Mouse (Mus musculus): Measurements from ENCODE around the gene Ces2c.
"Not testable (repeated sequence)": the region's sequence is repeated elsewhere in the genome, so short reads cannot be mapped to it uniquely, and the experiment has no call there.

The Ces2c gene

DNA sequence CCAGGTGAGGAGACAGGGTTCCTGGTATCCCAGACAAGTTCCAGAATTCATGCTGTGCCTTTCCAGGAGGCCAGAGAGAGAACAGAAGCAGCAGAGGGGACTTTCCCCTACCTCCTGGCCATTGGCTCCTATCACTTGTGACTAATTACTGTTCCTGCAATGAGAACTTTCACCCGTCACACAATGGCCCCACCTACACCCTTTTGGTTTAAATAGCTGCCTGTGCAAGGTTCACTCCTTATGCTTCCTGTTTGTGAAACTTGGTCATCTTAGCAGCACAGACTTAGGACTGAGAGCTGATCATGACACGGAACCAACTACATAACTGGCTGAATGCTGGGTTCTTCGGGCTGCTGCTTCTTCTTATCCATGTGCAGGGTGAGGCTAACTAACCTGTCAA is at the start of gene Ces2c:
Gene Ces2c (plus strand): TSS at position 238 of the 400 bp plus-strand sequence.
- no peak for DNase-seq (ENCODE audit: extremely low read depth, low read depth, low spot score)

DNA sequence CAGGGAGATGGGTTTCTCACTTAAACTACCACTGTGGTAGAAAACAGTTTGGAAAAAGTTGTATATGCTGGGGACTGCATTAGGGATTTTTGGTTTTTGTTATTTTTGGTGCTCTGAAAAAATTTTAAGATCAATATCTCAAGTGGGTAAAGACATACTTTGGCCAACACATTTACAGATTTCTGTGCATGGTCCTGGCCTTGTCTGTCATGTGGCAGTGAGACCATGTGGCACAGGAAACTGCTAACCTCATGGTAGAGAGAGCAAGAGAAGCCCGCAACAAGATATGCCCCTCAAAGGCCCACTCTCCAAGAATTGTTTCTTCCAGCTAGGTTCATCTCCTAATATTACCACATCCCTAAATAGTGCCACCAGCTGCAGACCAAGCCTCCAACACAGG is 47.5 kb upstream of the Ces2c start:
- no peak for DNase-seq (ENCODE audit: extremely low read depth, low read depth, low spot score)

DNA sequence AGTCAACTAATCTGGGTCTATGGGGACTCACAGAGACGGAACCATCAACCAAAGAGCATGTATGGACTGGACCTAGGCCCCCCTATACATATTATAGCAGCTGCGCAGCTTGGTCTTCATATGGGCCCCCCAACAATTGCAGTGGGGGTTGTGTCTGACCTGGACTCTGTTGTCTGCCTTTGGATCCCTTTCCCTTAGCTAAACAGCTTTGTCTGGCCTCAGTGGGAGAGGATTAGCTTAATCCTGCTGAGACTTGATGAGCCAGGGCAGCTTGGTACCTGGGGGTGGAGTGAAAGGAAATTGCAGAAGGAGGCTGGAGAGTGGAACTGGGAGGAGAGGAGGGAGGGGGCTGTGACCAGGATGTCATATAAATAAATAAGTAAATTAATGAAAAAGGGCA is 40.7 kb upstream of the Ces2c start:
- DNase-seq (ENCODE audit: extremely low read depth, low read depth, low spot score): no peak

DNA sequence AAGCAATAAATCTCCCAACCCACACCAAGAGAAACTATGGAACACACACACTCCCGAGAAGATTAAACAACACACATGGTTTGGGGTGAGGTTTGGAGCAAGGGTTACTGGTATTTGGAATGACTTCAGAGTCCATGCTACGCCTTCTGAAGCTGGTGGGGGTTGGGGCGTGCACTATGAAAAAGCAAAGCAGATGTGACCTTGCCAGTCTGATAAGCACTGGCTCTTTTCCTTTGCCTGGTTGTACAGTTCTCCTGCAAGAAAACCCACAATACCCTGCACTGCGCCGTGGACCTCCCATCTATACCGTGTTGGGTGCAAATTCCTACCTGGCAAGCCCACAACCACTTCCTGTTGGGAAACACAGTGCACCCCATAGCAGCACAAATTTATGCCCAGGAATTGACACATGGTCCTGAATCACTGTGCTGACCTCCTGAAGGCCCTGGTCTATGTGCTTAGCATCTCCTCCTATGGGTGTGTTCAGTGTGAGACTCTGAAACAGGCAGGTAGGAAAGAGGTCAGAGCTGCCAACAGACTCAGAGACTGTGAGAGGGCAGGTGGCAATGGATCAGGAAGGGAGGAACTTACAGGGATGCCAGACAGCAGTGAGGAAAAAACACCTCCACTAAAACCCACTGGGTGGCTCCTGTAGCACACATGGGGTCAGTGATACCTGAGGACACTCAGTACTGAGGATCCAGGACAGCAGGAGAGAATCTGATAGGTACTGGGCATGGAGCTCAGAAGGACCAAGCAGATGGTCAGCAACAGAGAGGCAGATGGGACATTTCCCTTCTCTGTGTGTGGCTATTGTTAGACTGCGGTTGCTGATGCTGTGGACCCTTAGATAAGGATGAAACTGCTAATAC is 38.1 kb upstream of the Ces2c start:
- DNase-seq (ENCODE audit: extremely low read depth, low read depth, low spot score): no peak

DNA sequence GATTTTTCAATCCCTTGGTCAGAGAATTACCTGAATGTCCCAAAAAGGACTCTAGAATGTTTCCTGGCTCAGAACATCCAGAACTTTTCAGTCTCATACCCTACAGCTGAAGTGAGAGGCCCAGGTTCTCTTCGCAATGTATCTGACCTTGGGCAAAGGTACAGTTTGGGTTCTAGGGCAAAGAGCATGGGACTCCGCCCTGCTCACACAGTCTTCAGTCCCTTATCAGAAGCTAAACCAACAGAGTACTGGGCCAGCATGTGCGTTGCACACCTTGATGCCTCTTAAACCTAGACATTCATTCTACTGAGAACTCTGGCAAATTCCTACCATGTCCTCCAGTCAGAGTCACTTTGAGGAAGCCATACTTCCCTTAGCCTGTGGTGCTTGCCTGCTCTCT is 37.4 kb upstream of the Ces2c start:
- no peak for DNase-seq (ENCODE audit: extremely low read depth, low read depth, low spot score)

DNA sequence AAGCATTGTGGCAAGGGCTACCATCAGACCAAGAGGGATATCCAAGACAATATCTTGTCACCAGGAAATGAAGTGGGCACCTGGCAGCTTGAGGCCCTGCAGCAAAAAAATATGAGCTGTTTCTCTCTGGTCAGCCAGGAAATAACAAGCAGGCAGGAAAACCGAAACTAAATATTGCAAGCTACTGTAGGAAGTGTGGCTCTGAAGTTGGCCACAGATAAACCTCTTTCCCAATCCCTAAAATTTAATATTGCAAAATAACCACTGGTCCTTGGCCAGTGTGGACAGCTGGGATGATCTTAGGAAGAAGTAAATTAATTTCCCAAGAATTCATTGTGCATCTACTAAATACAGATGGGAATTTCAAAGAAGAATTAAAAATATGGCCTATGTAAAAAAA is 20.0 kb upstream of the Ces2c start:
- DNase-seq (ENCODE audit: extremely low read depth, low read depth, low spot score): no peak

DNA sequence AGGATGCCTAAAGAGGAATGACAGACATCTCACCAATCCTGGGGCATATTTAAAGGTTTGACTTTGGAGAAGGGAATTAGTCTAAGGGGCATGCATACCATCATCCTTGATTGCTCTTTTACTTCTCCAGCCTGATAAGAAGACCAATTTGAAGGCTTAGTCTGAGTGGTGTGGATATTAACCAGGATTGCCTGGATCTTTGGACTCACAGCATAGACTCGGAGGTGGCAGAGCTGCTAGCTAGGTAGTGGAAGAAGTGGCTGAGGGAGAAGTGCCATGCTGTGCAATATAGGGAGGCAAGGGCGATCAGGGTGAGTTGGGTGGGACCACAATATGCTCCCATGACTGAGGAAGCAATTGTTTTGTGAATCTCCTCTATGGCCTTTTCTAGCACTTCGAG is 18.6 kb upstream of the Ces2c start:
- no peak for DNase-seq (ENCODE audit: extremely low read depth, low read depth, low spot score)

DNA sequence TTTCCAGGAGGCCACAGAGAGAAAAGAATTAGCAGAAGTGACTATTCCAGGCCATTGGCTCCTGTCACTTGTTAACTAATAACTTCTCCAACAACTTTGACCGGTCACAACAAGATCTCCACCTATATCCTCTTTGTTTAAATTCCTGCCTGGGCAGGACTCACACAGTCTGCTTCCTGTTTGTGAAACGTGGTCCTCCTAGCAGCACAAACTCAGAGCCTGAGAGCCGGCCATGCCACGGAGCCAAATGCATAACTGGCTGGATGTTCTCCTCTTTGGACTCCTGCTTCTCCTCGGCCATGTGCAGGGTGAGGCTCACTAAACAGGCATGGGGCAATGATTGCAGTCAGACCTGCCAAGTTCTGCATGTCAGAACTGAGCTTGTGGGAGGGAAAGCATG is 15.4 kb upstream of the Ces2c start, which contains the start of gene Ces2b:
Gene Ces2b (plus strand): TSS at position 133 of the 400 bp plus-strand sequence.
- no peak for DNase-seq (ENCODE audit: extremely low read depth, low read depth, low spot score)

DNA sequence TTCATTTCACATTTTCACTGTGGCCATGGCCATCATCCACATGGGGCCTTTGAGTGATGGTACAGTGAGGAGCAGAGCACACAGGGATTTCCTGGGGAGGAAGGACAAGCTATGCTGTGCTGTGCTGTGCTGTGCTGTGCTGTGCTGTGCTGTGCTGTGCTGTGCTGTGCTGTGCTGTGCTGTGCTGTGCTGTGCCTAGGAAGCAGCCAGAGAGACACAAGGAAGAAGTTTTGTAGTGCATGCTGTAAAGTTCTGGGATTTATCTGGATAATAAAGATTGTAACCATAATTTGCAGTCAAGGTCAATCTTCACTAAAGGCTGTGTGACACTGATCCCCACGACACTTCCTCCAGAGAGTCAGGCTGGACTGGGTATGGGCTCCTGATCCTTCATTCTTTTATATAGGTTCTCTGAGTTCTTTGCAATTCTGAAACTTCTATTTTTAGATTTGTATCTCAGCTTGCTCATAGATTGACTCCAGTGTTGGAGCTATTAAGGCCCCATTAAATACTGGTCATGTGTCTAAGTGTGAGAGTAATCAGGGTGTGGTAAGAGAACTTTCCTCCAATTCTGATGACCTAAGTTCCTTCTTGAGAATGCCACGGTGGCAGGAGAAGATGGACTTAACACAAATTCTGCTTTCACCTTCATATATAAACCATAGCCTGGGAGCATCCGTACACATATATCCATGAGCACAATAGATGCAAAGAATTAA is 5.3 kb upstream of the Ces2c start:
- no peak for DNase-seq (ENCODE audit: extremely low read depth, low read depth, low spot score)

DNA sequence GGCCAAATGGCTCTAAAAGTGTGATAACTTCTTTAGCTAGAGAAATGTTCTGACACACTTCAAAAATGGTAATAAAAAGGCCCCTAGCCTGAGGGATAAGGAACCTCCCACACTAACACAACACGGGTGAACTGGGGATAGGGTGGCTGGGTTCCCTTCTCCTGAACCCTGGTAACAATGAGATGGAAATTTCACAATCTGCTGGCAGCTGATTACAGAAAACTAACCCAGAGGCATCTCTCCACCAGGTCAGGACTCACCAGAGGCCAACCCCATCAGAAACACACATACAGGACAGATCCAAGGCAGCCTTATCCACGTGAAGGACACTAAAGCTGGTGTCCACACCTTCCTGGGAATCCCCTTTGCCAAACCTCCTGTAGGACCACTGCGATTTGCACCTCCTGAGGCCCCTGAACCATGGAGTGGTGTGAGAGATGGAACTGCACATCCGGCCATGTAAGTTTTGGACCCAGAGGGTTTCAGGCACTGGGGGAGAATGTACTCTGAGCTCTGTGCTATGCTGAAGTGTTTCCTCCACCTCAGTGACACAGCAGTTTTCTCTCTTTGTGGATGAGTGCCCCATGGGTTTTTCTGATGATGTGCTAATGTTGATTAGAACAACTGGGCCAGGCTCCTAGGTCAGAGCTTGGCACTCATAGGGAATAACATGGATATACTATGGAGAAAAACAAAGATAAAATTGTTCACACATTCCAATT is 1.0 kb downstream of the Ces2c start:
- no peak for DNase-seq (ENCODE audit: extremely low read depth, low read depth, low spot score)

DNA sequence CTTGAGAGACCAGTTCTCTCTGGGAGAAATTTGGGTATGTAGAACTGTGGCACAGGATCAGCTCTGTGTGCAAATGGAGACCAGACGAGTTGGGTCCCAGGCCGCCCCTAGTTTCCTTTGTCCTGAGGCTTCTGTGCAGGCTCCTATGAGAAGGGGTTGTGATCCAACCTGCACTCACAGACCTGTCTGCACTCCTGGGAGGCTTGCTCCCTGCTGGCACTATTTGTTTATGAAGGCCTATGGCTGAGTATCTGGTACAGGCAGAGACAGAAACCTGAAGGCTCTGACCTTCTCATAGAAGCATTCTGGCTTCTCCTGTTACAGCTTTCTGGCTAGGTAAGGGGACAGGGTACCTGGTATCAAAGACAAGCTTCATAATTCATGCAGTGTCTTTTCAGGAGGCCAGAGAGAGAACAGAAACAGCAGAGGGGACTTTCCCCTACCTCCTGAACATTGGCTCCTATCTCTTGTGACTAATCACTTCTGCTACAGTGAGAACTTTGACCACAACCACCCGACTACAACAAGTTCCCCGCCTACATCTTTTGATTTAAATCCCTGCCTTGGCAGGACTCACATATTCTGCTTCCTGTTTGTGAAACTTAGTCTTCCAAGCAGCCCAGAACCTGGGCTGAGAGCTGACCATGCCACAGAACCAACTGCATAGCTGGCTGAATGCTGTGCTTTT is 20.1 kb downstream of the Ces2c start:
- not testable (repeated sequence) for DNase-seq (ENCODE audit: extremely low read depth, low read depth, low spot score)

DNA sequence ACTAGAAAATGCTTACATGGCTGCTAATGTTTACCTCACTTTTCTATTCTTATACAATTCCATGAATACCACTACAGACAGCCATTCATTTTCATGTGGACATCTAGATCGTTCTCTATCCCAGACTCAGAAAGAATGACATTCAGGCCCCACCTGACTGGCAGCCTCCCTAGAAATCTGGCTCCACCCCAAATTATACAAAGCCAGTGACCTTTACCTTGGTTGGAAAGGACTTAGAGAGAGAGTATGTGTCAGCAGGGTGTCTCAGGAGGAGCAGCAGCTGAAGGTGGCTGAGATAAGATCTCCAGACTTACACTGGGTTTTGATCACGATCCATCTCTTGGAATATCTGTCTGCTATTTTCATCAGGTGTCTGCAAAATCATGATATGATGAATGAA is 22.0 kb downstream of the Ces2c start:
- not testable (repeated sequence) for DNase-seq (ENCODE audit: extremely low read depth, low read depth, low spot score)

DNA sequence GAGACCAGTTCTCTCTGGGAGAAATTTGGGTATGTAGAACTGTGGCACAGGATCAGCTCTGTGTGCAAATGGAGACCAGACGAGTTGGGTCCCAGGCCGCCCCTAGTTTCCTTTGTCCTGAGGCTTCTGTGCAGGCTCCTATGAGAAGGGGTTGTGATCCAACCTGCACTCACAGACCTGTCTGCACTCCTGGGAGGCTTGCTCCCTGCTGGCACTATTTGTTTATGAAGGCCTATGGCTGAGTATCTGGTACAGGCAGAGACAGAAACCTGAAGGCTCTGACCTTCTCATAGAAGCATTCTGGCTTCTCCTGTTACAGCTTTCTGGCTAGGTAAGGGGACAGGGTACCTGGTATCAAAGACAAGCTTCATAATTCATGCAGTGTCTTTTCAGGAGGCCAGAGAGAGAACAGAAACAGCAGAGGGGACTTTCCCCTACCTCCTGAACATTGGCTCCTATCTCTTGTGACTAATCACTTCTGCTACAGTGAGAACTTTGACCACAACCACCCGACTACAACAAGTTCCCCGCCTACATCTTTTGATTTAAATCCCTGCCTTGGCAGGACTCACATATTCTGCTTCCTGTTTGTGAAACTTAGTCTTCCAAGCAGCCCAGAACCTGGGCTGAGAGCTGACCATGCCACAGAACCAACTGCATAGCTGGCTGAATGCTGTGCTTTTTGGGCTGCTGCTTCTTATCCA is 39.5 kb downstream of the Ces2c start:
- DNase-seq (ENCODE audit: extremely low read depth, low read depth, low spot score): not testable (repeated sequence)

DNA sequence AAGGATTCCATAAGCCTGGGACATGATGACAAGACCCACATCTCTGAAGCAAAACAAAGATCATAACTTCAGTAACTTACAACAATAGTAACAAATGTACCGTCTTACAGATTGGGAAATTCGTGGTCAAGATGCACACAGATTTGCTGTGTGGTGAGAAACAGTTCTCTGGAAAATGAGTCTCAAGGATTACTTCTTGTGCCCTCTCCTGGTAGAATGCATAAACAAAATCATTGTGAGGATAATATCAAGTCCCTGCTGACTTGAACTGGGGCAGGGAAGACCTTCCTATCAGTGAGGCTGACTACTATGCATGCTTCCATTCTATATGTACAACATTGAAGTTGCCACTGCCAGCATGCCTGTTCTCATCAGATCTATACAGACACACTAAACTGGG is 54.9 kb downstream of the Ces2c start:
- DNase-seq (ENCODE audit: extremely low read depth, low read depth, low spot score): no peak
